Mouse (Mus musculus) olfactory bulb, adult 2 months (tissue): ENCODE measurements around the gene Gna12.

ENCODE experiments used
- CTCF ChIP-seq: fragments of 200-500 bp; IDR thresholded peaks from 2 replicates; pipeline ENCODE4 v1.5.1; 2012; ENCODE audit warnings: low read depth, mild to moderate bottlenecking, low read length, moderate library complexity; ENCODE audit not compliant: insufficient read depth
- POLR2A ChIP-seq: fragments of 200-500 bp; IDR thresholded peaks from 2 replicates; pipeline ENCODE4 v1.6.1; 2012; ENCODE audit warnings: mild to moderate bottlenecking, low read depth, low read length, moderate library complexity; ENCODE audit not compliant: insufficient read depth

DNA sequence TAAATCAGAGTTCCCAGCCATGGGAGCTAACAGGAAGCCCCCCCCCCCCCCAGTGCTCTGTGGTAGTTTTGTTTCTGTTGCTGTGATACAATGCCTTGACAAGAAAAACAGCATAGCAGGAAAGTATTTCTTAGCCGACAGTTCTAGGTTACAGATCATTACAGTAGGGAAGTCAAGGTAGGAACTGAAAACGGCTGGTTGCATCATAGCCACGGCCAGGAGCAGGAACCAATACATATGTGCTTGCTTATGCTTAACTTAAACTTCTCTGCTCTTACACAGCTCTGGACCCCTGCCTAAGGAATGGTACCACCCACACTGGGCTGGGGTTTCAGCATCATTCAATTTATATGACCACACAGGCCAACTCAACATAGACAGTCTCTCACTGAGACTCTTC is 96.9 kb downstream of the Gna12 start:
- TF ChIP-seq CTCF (no peak), POLR2A (no peak)
